Mouse (Mus musculus) layer of hippocampus, postnatal 10 days (tissue): ENCODE results near the gene Kdsr. TPM values are rescaled to one million over a fixed set of nuclear protein-coding genes. Genes with fewer than 3 reads are reported as not detected.
"Not testable (repeated sequence)": the region's sequence is repeated elsewhere in the genome, so short reads cannot be mapped to it uniquely, and the experiment has no call there.

ENCODE experiments used
- DNase-seq, 2 experiments: peaks; one replicate each; pipeline ENCODE4 v3.0.0; 2021; ENCODE audit warnings: low spot score in 2 of 2
- total RNA-seq, 2 experiments: library from RNA; stranded (reverse); gene quantifications; 2 replicates each; pipeline ENCODE4 v1.2.3; 2021

Kdsr gene
- total RNA-seq, 2 experiments from 2014 or later, result 21.8 to 25.5 TPM

- DNase-seq, result no peak
These were observed 18.8 kb downstream of the Kdsr start for GRCm38 (mm10) chr1:106740735-106741134.

GRCm38 (mm10) chr1:106739810-106740209, 19.7 kb downstream of the Kdsr start:
- no peak for DNase-seq

GRCm38 (mm10) chr1:106738092-106738491, 21.4 kb downstream of the Kdsr start:
- DNase-seq, result no peak

GRCm38 (mm10) chr1:106736211-106736610, 23.3 kb downstream of the Kdsr start:
- no peak for DNase-seq

GRCm38 (mm10) chr1:106735586-106735985, 23.9 kb downstream of the Kdsr start:
- DNase-seq, result peak; percentile 43 to 62

GRCm38 (mm10) chr1:106722061-106722460, 37.5 kb downstream of the Kdsr start:
- no peak for DNase-seq

- not testable (repeated sequence) for DNase-seq
These were observed 41.8 kb downstream of the Kdsr start for GRCm38 (mm10) chr1:106717736-106718135.

- peak; percentile 85 to 88 for DNase-seq
These were observed 42.4 kb downstream of the Kdsr start for GRCm38 (mm10) chr1:106717071-106717601.

GRCm38 (mm10) chr1:106716141-106716540, 43.4 kb downstream of the Kdsr start:
- DNase-seq, result no peak

- DNase-seq, result no peak
These were observed 44.1 kb downstream of the Kdsr start for GRCm38 (mm10) chr1:106715111-106716083.

GRCm38 (mm10) chr1:106714530-106714981, 45.0 kb downstream of the Kdsr start:
- DNase-seq, result no peak

- DNase-seq, result peak; percentile 71 to 80
These were observed 45.7 kb downstream of the Kdsr start, which contains the start of gene Bcl2 for GRCm38 (mm10) chr1:106713621-106714529. Bcl2 (minus strand) TSS chr1:106714274.

GRCm38 (mm10) chr1:106712330-106712729, 47.2 kb downstream of the Kdsr start:
- DNase-seq, result peak; percentile 65 to 71

- DNase-seq, result no peak
These were observed 48.0 kb downstream of the Kdsr start for GRCm38 (mm10) chr1:106711356-106712125.

- DNase-seq, result no peak
These were observed 49.3 kb downstream of the Kdsr start for GRCm38 (mm10) chr1:106710202-106710601.

GRCm38 (mm10) chr1:106707036-106707880, 52.3 kb downstream of the Kdsr start:
- no peak for DNase-seq

GRCm38 (mm10) chr1:106703183-106703582, 56.3 kb downstream of the Kdsr start:
- no peak for DNase-seq

GRCm38 (mm10) chr1:106702471-106703175, 56.9 kb downstream of the Kdsr start:
- DNase-seq, result peak in 1 of 2 experiments; percentile 36
